Mouse (Mus musculus) adrenal gland, adult 8-10 months (tissue): ENCODE results near the gene Krt32. TPM values are rescaled to one million over a fixed set of nuclear protein-coding genes. Genes with fewer than 3 reads are reported as not detected.

Experiments used
- DNase-seq: peaks from one replicate; pipeline ENCODE4 v3.0.0; 2022
- total RNA-seq, 4 experiments: library from RNA; stranded (reverse); gene quantifications; 2 replicates each; pipeline ENCODE4 v1.2.4; 2022

The Krt32 gene
- total RNA-seq, 4 experiments from 2014 or later: not detected

GRCm38 (mm10) chr11:100050451-100050850, 37.6 kb downstream of the Krt32 start, which contains the start of gene Krt31:
TSS of gene Krt31 (minus strand) at chr11:100050551.
- DNase-seq: no peak

GRCm38 (mm10) chr11:100047193-100047592, 40.8 kb downstream of the Krt32 start:
- DNase-seq: no peak

DNA sequence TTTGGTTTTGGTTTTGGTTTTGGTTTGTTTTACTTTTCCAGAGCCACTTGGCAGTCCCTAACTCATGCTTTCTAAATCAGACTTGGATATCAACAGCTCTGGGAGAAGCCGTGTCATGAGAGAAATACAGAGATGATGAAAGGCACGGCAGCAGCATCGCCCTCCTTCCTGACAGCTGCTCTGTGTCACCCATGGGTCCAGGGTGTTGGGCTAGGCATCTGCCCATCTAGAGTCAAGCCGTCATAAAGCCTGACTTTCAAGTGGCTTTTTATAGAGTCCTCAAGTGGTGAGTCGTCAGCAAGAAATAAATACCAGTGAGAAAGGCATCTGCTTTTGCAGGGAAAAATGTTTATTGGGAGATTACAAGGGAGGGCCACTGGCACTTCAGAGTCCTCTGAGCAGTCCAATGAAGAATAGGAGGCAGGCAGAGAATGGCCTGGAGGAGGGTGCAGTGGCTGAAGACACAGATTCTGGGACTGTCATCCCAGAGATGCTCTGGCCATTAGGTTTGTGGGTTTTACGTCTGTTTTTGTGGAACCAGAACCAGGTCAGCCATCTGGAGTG, 41.6 kb downstream of the Krt32 start:
- no peak for DNase-seq

GRCm38 (mm10) chr11:100041454-100041853, 46.6 kb downstream of the Krt32 start, which contains the start of gene Krt34:
TSS of gene Krt34 (minus strand) at chr11:100041554.
- no peak for DNase-seq

Other genes with a start within 250 kb of the Krt32 start
- not detected for gene Krtap4-16, start 236.6 kb downstream of the Krt32 start, total RNA-seq
- not detected for gene Gm11568, start 230.3 kb downstream of the Krt32 start, total RNA-seq
- gene Gm11559, start 223.8 kb downstream of the Krt32 start, total RNA-seq: not detected
- gene Krtap9-1, start 214.8 kb downstream of the Krt32 start, total RNA-seq: not detected
- not detected for gene Gm11567, start 209.0 kb downstream of the Krt32 start, total RNA-seq
- not detected for gene Krtap31-1, start 180.3 kb downstream of the Krt32 start, total RNA-seq
- not detected for gene Gm11565, start 173.5 kb downstream of the Krt32 start, total RNA-seq
- not detected for gene Krtap31-2, start 151.9 kb downstream of the Krt32 start, total RNA-seq
- gene Krtap9-5, start 139.8 kb downstream of the Krt32 start, total RNA-seq: not detected
- gene Krtap29-1, start 109.2 kb downstream of the Krt32 start, total RNA-seq: not detected
- not detected for gene Krtap16-1, start 101.6 kb downstream of the Krt32 start, total RNA-seq
- gene Krtap17-1, start 94.2 kb downstream of the Krt32 start, total RNA-seq: not detected
- not detected for gene Krt33a, start 72.0 kb downstream of the Krt32 start, total RNA-seq
- gene Krt33b, start 58.4 kb downstream of the Krt32 start, total RNA-seq: not detected
- not detected for gene Krt34, start 46.7 kb downstream of the Krt32 start, total RNA-seq
- gene Krt31, start 37.7 kb downstream of the Krt32 start, total RNA-seq: not detected
- gene Krt35, start 8.0 kb upstream of the Krt32 start, total RNA-seq: not detected
- gene Krt36, start 17.4 kb upstream of the Krt32 start, total RNA-seq: under 1 TPM in 2 of 4 experiments, not detected in 2; 0.31 to 0.40 TPM
- not detected for gene Krt13, start 33.3 kb upstream of the Krt32 start, total RNA-seq
- gene Krt15, start 47.7 kb upstream of the Krt32 start, total RNA-seq: not detected
- 1 to 10 TPM; 1.3 to 4.2 (median 3.7) TPM for gene Krt19, start 60.4 kb upstream of the Krt32 start, total RNA-seq
- under 1 TPM in 1 of 4 experiments, not detected in 3; 0.11 TPM for gene Krt9, start 105.0 kb upstream of the Krt32 start, total RNA-seq
- gene Krt14, start 119.3 kb upstream of the Krt32 start, total RNA-seq: under 1 TPM in 2 of 4 experiments, not detected in 2; 0.22 to 0.27 TPM
- not detected for gene Krt16, start 160.7 kb upstream of the Krt32 start, total RNA-seq
- not detected for gene Krt17, start 172.8 kb upstream of the Krt32 start, total RNA-seq
- not detected for gene Krt42, start 181.6 kb upstream of the Krt32 start, total RNA-seq
- 1,000 to 10,000 TPM in 3 of 4 experiments, 100 to 1,000 TPM in 1; 987 to 1,365 (median 1,077) TPM for gene Eif1, start 231.7 kb upstream of the Krt32 start, total RNA-seq
- gene Gast, start 246.2 kb upstream of the Krt32 start, total RNA-seq: not detected